Mouse (Mus musculus): ENCODE data around the gene Gfi1. TPM values are rescaled to one million over a fixed set of nuclear protein-coding genes. Genes with fewer than 3 reads are reported as not detected.
A peak's percentile ranks its signal among the peaks of the same experiment; 100 is the strongest.

The Gfi1 gene
- polyA plus RNA-seq, 1 experiment from 2014 or later: 0.79 TPM

- DNase-seq (ENCODE audit: low spot score): no peak
- Histone ChIP-seq H3K36me3 (ENCODE audit: control insufficient read depth, insufficient read depth, low read length) (0 out of 2 replicates have a peak, but pooled peaks cover 10% of the 10 kb centered on the region), H3K27ac (replicated peaks; ENCODE audit: low read depth, low read length) (no peak overlapping the region), H3K9me3 (ENCODE audit: control insufficient read depth, low read length) (no peaks in the 10 kb centered on the region), H3K4me3 (ENCODE audit: low read depth, low read length) (no peak overlapping the region), H3K27me3 (replicated peaks; ENCODE audit: control insufficient read depth, insufficient read depth, low read length) (no peaks in the 10 kb centered on the region), H3K4me2 (ENCODE audit: low read depth, low read length) (no peak overlapping the region), H3K9ac (ENCODE audit: low read depth, low read length) (no peak overlapping the region), H3K4me1 (ENCODE audit: control insufficient read depth, insufficient read depth, low read length) (no peaks in the 10 kb centered on the region)
- no peak for ATAC-seq (ENCODE audit: low read depth)
- WGBS: 86% methylated on average over 1 of the region's 1 CpGs
Measured at GRCm38 (mm10) chr5:107754740-107755139, 28.9 kb upstream of the Gfi1 start.

GRCm38 (mm10) chr5:107753656-107754055, 27.8 kb upstream of the Gfi1 start:
- H3K4me1 ChIP-seq (ENCODE audit: control insufficient read depth, insufficient read depth, low read length): no peaks in the 10 kb centered on the region
- H3K4me2 ChIP-seq (ENCODE audit: low read depth, low read length): no peak overlapping the region
- WGBS: 93% methylated on average over 7 of the region's 7 CpGs
- H3K4me3 ChIP-seq (ENCODE audit: low read depth, low read length): no peak overlapping the region
- H3K27me3 ChIP-seq (replicated peaks; ENCODE audit: control insufficient read depth, insufficient read depth, low read length): no peaks in the 10 kb centered on the region
- H3K9me3 ChIP-seq (ENCODE audit: control insufficient read depth, low read length): no peaks in the 10 kb centered on the region
- 0 out of 2 replicates have a peak, but pooled peaks cover 10% of the 10 kb centered on the region for H3K36me3 ChIP-seq (ENCODE audit: control insufficient read depth, insufficient read depth, low read length)
- H3K9ac ChIP-seq (ENCODE audit: low read depth, low read length): no peak overlapping the region
- DNase-seq (ENCODE audit: low spot score) (no peak), ATAC-seq (ENCODE audit: low read depth) (no peak)
- H3K27ac ChIP-seq (replicated peaks; ENCODE audit: low read depth, low read length): no peak overlapping the region

GRCm38 (mm10) chr5:107749229-107749916, 23.5 kb upstream of the Gfi1 start:
- H3K9me3 ChIP-seq (ENCODE audit: control insufficient read depth, low read length): no peaks in the 10 kb centered on the region
- H3K36me3 ChIP-seq (ENCODE audit: control insufficient read depth, insufficient read depth, low read length): 0 out of 2 replicates have a peak, but pooled peaks cover 11% of the 10 kb centered on the region
- DNase-seq (ENCODE audit: low spot score) (no peak), ATAC-seq (ENCODE audit: low read depth) (no peak)
- H3K4me3 ChIP-seq (ENCODE audit: low read depth, low read length): no peak overlapping the region
- H3K4me1 ChIP-seq (ENCODE audit: control insufficient read depth, insufficient read depth, low read length): no peaks in the 10 kb centered on the region
- H3K4me2 ChIP-seq (ENCODE audit: low read depth, low read length): no peak overlapping the region
- H3K27ac ChIP-seq (replicated peaks; ENCODE audit: low read depth, low read length): no peak overlapping the region
- WGBS: 71% methylated on average over 9 of the region's 9 CpGs
- H3K27me3 ChIP-seq (replicated peaks; ENCODE audit: control insufficient read depth, insufficient read depth, low read length): no peaks in the 10 kb centered on the region
- no peak overlapping the region for H3K9ac ChIP-seq (ENCODE audit: low read depth, low read length)

- Histone ChIP-seq H3K4me3 (ENCODE audit: low read depth, low read length) (no peak overlapping the region), H3K9ac (ENCODE audit: low read depth, low read length) (no peak overlapping the region), H3K4me2 (ENCODE audit: low read depth, low read length) (no peak overlapping the region), H3K9me3 (ENCODE audit: control insufficient read depth, low read length) (no peaks in the 10 kb centered on the region), H3K4me1 (ENCODE audit: control insufficient read depth, insufficient read depth, low read length) (no peaks in the 10 kb centered on the region), H3K27me3 (replicated peaks; ENCODE audit: control insufficient read depth, insufficient read depth, low read length) (no peaks in the 10 kb centered on the region), H3K36me3 (ENCODE audit: control insufficient read depth, insufficient read depth, low read length) (0 out of 2 replicates have a peak, but pooled peaks cover 4% of the 10 kb centered on the region), H3K27ac (replicated peaks; ENCODE audit: low read depth, low read length) (no peak overlapping the region)
- 94% methylated on average over 5 of the region's 5 CpGs for WGBS
- DNase-seq (ENCODE audit: low spot score): no peak
- no peak for ATAC-seq (ENCODE audit: low read depth)
Measured at GRCm38 (mm10) chr5:107739023-107739422, 13.2 kb upstream of the Gfi1 start.

- Histone ChIP-seq H3K36me3 (ENCODE audit: control insufficient read depth, insufficient read depth, low read length) (0 out of 2 replicates have a peak, but pooled peaks cover 4% of the 10 kb centered on the region), H3K9me3 (ENCODE audit: control insufficient read depth, low read length) (no peaks in the 10 kb centered on the region), H3K4me2 (ENCODE audit: low read depth, low read length) (no peak overlapping the region), H3K4me3 (ENCODE audit: low read depth, low read length) (no peak overlapping the region), H3K4me1 (ENCODE audit: control insufficient read depth, insufficient read depth, low read length) (no peaks in the 10 kb centered on the region), H3K9ac (ENCODE audit: low read depth, low read length) (no peak overlapping the region), H3K27me3 (replicated peaks; ENCODE audit: control insufficient read depth, insufficient read depth, low read length) (0 out of 2 replicates have a peak, but pooled peaks cover under 1% of the 10 kb centered on the region), H3K27ac (replicated peaks; ENCODE audit: low read depth, low read length) (no peak overlapping the region)
- ATAC-seq (ENCODE audit: low read depth) (no peak), DNase-seq (ENCODE audit: low spot score) (no peak)
- 65% methylated on average over 3 of the region's 3 CpGs for WGBS
Measured at GRCm38 (mm10) chr5:107738296-107738695, 12.5 kb upstream of the Gfi1 start.

GRCm38 (mm10) chr5:107736171-107736570, 10.3 kb upstream of the Gfi1 start:
- Histone ChIP-seq H3K4me3 (ENCODE audit: low read depth, low read length) (no peak overlapping the region), H3K36me3 (ENCODE audit: control insufficient read depth, insufficient read depth, low read length) (no peaks in the 10 kb centered on the region), H3K9me3 (ENCODE audit: control insufficient read depth, low read length) (no peaks in the 10 kb centered on the region), H3K4me2 (ENCODE audit: low read depth, low read length) (no peak overlapping the region), H3K9ac (ENCODE audit: low read depth, low read length) (no peak overlapping the region), H3K4me1 (ENCODE audit: control insufficient read depth, insufficient read depth, low read length) (no peaks in the 10 kb centered on the region), H3K27ac (replicated peaks; ENCODE audit: low read depth, low read length) (no peak overlapping the region), H3K27me3 (replicated peaks; ENCODE audit: control insufficient read depth, insufficient read depth, low read length) (peaks cover 16% of the 10 kb centered on the region)
- WGBS: 90% methylated on average over 5 of the region's 5 CpGs
- DNase-seq (ENCODE audit: low spot score) (no peak), ATAC-seq (ENCODE audit: low read depth) (no peak)

GRCm38 (mm10) chr5:107731844-107732243, 6.0 kb upstream of the Gfi1 start:
- Histone ChIP-seq H3K4me1 (ENCODE audit: control insufficient read depth, insufficient read depth, low read length) (no peaks in the 10 kb centered on the region), H3K4me2 (ENCODE audit: low read depth, low read length) (no peak overlapping the region), H3K4me3 (ENCODE audit: low read depth, low read length) (no peak overlapping the region), H3K9me3 (ENCODE audit: control insufficient read depth, low read length) (no peaks in the 10 kb centered on the region), H3K27me3 (replicated peaks; ENCODE audit: control insufficient read depth, insufficient read depth, low read length) (peaks cover 53% of the 10 kb centered on the region), H3K9ac (ENCODE audit: low read depth, low read length) (no peak overlapping the region), H3K27ac (replicated peaks; ENCODE audit: low read depth, low read length) (no peak overlapping the region), H3K36me3 (ENCODE audit: control insufficient read depth, insufficient read depth, low read length) (no peaks in the 10 kb centered on the region)
- ATAC-seq (ENCODE audit: low read depth): no peak
- DNase-seq (ENCODE audit: low spot score): no peak
- 16% methylated on average over 2 of the region's 2 CpGs for WGBS

GRCm38 (mm10) chr5:107731408-107731807, 5.6 kb upstream of the Gfi1 start:
- no peak for ATAC-seq (ENCODE audit: low read depth)
- H3K27me3 ChIP-seq (replicated peaks; ENCODE audit: control insufficient read depth, insufficient read depth, low read length): peaks cover 57% of the 10 kb centered on the region

GRCm38 (mm10) chr5:107727007-107727402, 1.2 kb upstream of the Gfi1 start:
- Histone ChIP-seq H3K36me3 (ENCODE audit: control insufficient read depth, insufficient read depth, low read length) (no peaks in the 10 kb centered on the region), H3K27ac (replicated peaks; ENCODE audit: low read depth, low read length) (no peak overlapping the region), H3K4me2 (ENCODE audit: low read depth, low read length) (peak overlapping the region; percentile 51), H3K4me3 (ENCODE audit: low read depth, low read length) (peak overlapping the region; percentile 31; the same call in 1 of the 2 replicates), H3K4me1 (ENCODE audit: control insufficient read depth, insufficient read depth, low read length) (peaks cover 22% of the 10 kb centered on the region), H3K9ac (ENCODE audit: low read depth, low read length) (no peak overlapping the region), H3K27me3 (replicated peaks; ENCODE audit: control insufficient read depth, insufficient read depth, low read length) (peaks cover 94% of the 10 kb centered on the region), H3K9me3 (ENCODE audit: control insufficient read depth, low read length) (no peaks in the 10 kb centered on the region)
- WGBS: 17% methylated on average over 12 of the region's 12 CpGs
- no peak for DNase-seq (ENCODE audit: low spot score)
- no peak for ATAC-seq (ENCODE audit: low read depth)

More at GRCm38 (mm10) chr5:107731408-107731807, 5.6 kb upstream of the Gfi1 start:
- H3K4me2 ChIP-seq (ENCODE audit: low read depth, low read length): no peak overlapping the region
- H3K36me3 ChIP-seq (ENCODE audit: control insufficient read depth, insufficient read depth, low read length): no peaks in the 10 kb centered on the region
- no peak overlapping the region for H3K4me3 ChIP-seq (ENCODE audit: low read depth, low read length)
- no peaks in the 10 kb centered on the region for H3K9me3 ChIP-seq (ENCODE audit: control insufficient read depth, low read length)
- DNase-seq (ENCODE audit: low spot score): no peak
- H3K4me1 ChIP-seq (ENCODE audit: control insufficient read depth, insufficient read depth, low read length): peaks cover under 1% of the 10 kb centered on the region; the same call in 1 of the 2 replicates
- 50% methylated on average over 3 of the region's 3 CpGs for WGBS
- no peak overlapping the region for H3K9ac ChIP-seq (ENCODE audit: low read depth, low read length)
- H3K27ac ChIP-seq (replicated peaks; ENCODE audit: low read depth, low read length): no peak overlapping the region

Data from embryonic facial prominence, embryonic 14.5 days (tissue).